Mouse (Mus musculus) MEL (cell line): ENCODE measurements around the gene Proser1. TPM values are rescaled to one million over a fixed set of nuclear protein-coding genes. Genes with fewer than 3 reads are reported as not detected.

Source experiments
- DNase-seq: peaks from one replicate; pipeline ENCODE4 v3.0.0; 2011; ENCODE audit warnings: low read depth, low spot score
- H3K27ac ChIP-seq: 2 replicates; pipeline ENCODE4 v1.5.1; 2012; ENCODE audit warnings: low read depth, mild to moderate bottlenecking, control low read depth, low read length, moderate library complexity; ENCODE audit not compliant: control insufficient read depth
- H3K27me3 ChIP-seq, 2 experiments: fragments of 150-350 bp in 1 of 2; sonication (generic) in 1 of 2; 2 replicates each; pipeline ENCODE4 v1.6.1; 2012; ENCODE audit warnings: low read length in 2 of 2, mild to moderate bottlenecking in 2 of 2, improper control_type of control experiment in 1 of 2, moderate library complexity in 1 of 2; ENCODE audit not compliant: insufficient read depth in 2 of 2, control insufficient read depth in 1 of 2
- H3K36me3 ChIP-seq, 2 experiments: 2 replicates each; pipeline ENCODE4 v1.6.1; 2012 to 2014; ENCODE audit warnings: low read length in 2 of 2, improper control_type of control experiment in 1 of 2, inconsistent platforms in 1 of 2, mild to moderate bottlenecking in 1 of 2; ENCODE audit not compliant: insufficient read depth in 2 of 2, control insufficient read depth in 1 of 2
- H3K4me1 ChIP-seq, 2 experiments: fragments of 150-350 bp in 1 of 2; sonication (generic) in 1 of 2; 2 replicates each; pipeline ENCODE4 v1.6.1; 2012; ENCODE audit warnings: low read length in 2 of 2, improper control_type of control experiment in 1 of 2, mild to moderate bottlenecking in 1 of 2; ENCODE audit not compliant: insufficient read depth in 2 of 2, control insufficient read depth in 1 of 2
- H3K4me3 ChIP-seq, 2 experiments: fragments of 150-350 bp in 1 of 2; sonication (generic) in 1 of 2; 2 replicates each; pipeline ENCODE4 v1.5.1; 2012; ENCODE audit warnings: low read depth in 2 of 2, low read length in 2 of 2, mild to moderate bottlenecking in 2 of 2, moderate library complexity in 2 of 2, control low read depth in 1 of 2, improper control_type of control experiment in 1 of 2; ENCODE audit not compliant: control insufficient read depth in 1 of 2, insufficient read depth in 1 of 2
- H3K79me2 ChIP-seq: 2 replicates; pipeline ENCODE4 v1.6.1; 2012; ENCODE audit warnings: mild to moderate bottlenecking, low read length, moderate library complexity; ENCODE audit not compliant: control insufficient read depth, poor library complexity, insufficient read depth
- H3K9ac ChIP-seq: 2 replicates; pipeline ENCODE4 v1.6.1; 2012; ENCODE audit warnings: low read depth, mild to moderate bottlenecking, control low read depth, low read length, moderate library complexity; ENCODE audit not compliant: control insufficient read depth, poor library complexity, severe bottlenecking
- H3K9me3 ChIP-seq: fragments of 150-350 bp; sonication (generic); replicated peaks from 2 replicates; pipeline ENCODE4 v1.6.1; 2012; ENCODE audit warnings: mild to moderate bottlenecking, low read length, improper control_type of control experiment, moderate library complexity; ENCODE audit not compliant: insufficient read depth
- BHLHE40 ChIP-seq: IDR thresholded peaks from 2 replicates; pipeline ENCODE4 v1.6.1; 2012; ENCODE audit warnings: low read depth, mild to moderate bottlenecking, inconsistent platforms, low read length, improper control_type of control experiment, borderline replicate concordance
- CHD1 ChIP-seq: IDR thresholded peaks from 2 replicates; pipeline ENCODE4 v1.6.1; 2012; ENCODE audit warnings: low read depth, mild to moderate bottlenecking, inconsistent platforms, low read length, improper control_type of control experiment
- CHD2 ChIP-seq: IDR thresholded peaks from 2 replicates; pipeline ENCODE4 v1.6.1; 2011; ENCODE audit warnings: low read length, improper control_type of control experiment
- CTCF ChIP-seq, 3 experiments: IDR thresholded peaks in 2 of 3; conservative IDR thresholded peaks in 1 of 3; 2 replicates each; pipeline ENCODE4 v1.5.1; 2011 to 2012; ENCODE audit warnings: low read length in 3 of 3, low read depth in 2 of 3, mild to moderate bottlenecking in 2 of 3, improper control_type of control experiment in 1 of 3, inconsistent platforms in 1 of 3, mixed read lengths in 1 of 3, moderate library complexity in 1 of 3; ENCODE audit not compliant: control insufficient read depth in 1 of 3, insufficient read depth in 1 of 3, poor library complexity in 1 of 3, severe bottlenecking in 1 of 3
- E2F4 ChIP-seq: IDR thresholded peaks from 2 replicates; pipeline ENCODE4 v1.6.1; 2011; ENCODE audit warnings: low read depth, low read length, improper control_type of control experiment, borderline replicate concordance
- ELF1 ChIP-seq: IDR thresholded peaks from 2 replicates; pipeline ENCODE4 v1.6.1; 2014; ENCODE audit warnings: low read depth, mild to moderate bottlenecking, inconsistent platforms, low read length, improper control_type of control experiment, moderate library complexity
- EP300 ChIP-seq, 2 experiments: IDR thresholded peaks; 2 replicates each; pipeline ENCODE4 v1.6.1; 2011; ENCODE audit warnings: improper control_type of control experiment in 2 of 2, low read length in 2 of 2, low read depth in 1 of 2, mild to moderate bottlenecking in 1 of 2
- ETS1 ChIP-seq: IDR thresholded peaks from 2 replicates; pipeline ENCODE4 v1.6.1; 2012; ENCODE audit warnings: low read depth, mild to moderate bottlenecking, inconsistent platforms, low read length, improper control_type of control experiment, moderate library complexity
- GABPA ChIP-seq: IDR thresholded peaks from 2 replicates; pipeline ENCODE4 v1.6.1; 2012; ENCODE audit warnings: low read depth, mild to moderate bottlenecking, inconsistent platforms, low read length, improper control_type of control experiment, moderate library complexity
- GATA1 ChIP-seq: IDR thresholded peaks from 2 replicates; pipeline ENCODE4 v1.6.1; 2011; ENCODE audit warnings: low read depth, low read length, improper control_type of control experiment
- HCFC1 ChIP-seq: IDR thresholded peaks from 2 replicates; pipeline ENCODE4 v1.6.1; 2012; ENCODE audit warnings: low read depth, mild to moderate bottlenecking, inconsistent platforms, low read length, improper control_type of control experiment, moderate library complexity
- KAT2A ChIP-seq: conservative IDR thresholded peaks from 2 replicates; pipeline ENCODE4 v1.6.1; 2012; ENCODE audit warnings: low read depth, low read length, improper control_type of control experiment, inconsistent platforms
- MAFK ChIP-seq: IDR thresholded peaks from 2 replicates; pipeline ENCODE4 v1.6.1; 2011; ENCODE audit warnings: low read depth, mild to moderate bottlenecking, low read length, improper control_type of control experiment, borderline replicate concordance
- MAX ChIP-seq: IDR thresholded peaks from 2 replicates; pipeline ENCODE4 v1.6.1; 2011; ENCODE audit warnings: low read length, improper control_type of control experiment
- MAZ ChIP-seq: IDR thresholded peaks from 2 replicates; pipeline ENCODE4 v1.6.1; 2012; ENCODE audit warnings: low read depth, mild to moderate bottlenecking, inconsistent platforms, low read length, improper control_type of control experiment
- MEF2A ChIP-seq: IDR thresholded peaks from 2 replicates; pipeline ENCODE4 v1.6.1; 2014; ENCODE audit warnings: low read depth, mild to moderate bottlenecking, inconsistent platforms, low read length, improper control_type of control experiment; ENCODE audit not compliant: poor library complexity, insufficient replicate concordance, severe bottlenecking; ENCODE audit errors: extremely low read depth
- MXI1 ChIP-seq: IDR thresholded peaks from 2 replicates; pipeline ENCODE4 v1.6.1; 2011; ENCODE audit warnings: mild to moderate bottlenecking, low read depth, low read length, improper control_type of control experiment
- MYB ChIP-seq: IDR thresholded peaks from 2 replicates; pipeline ENCODE4 v1.6.1; 2011; ENCODE audit warnings: mild to moderate bottlenecking, low read depth, low read length, improper control_type of control experiment
- MYC ChIP-seq: IDR thresholded peaks from 2 replicates; pipeline ENCODE4 v1.6.1; 2011; ENCODE audit warnings: low read depth, mild to moderate bottlenecking, low read length, improper control_type of control experiment, moderate library complexity
- NELFE ChIP-seq: IDR thresholded peaks from 2 replicates; pipeline ENCODE4 v1.6.1; 2011; ENCODE audit warnings: low read depth, low read length, improper control_type of control experiment
- NRF1 ChIP-seq: IDR thresholded peaks from 2 replicates; pipeline ENCODE4 v1.6.1; 2014; ENCODE audit warnings: low read depth, mild to moderate bottlenecking, inconsistent platforms, low read length, improper control_type of control experiment, moderate library complexity; ENCODE audit not compliant: poor library complexity, insufficient read depth, severe bottlenecking
- POLR2A ChIP-seq, 2 experiments: IDR thresholded peaks; 2 replicates each; pipeline ENCODE4 v1.6.1; 2011 to 2012; ENCODE audit warnings: low read length in 2 of 2, mild to moderate bottlenecking in 2 of 2, control low read depth in 1 of 2, improper control_type of control experiment in 1 of 2, low read depth in 1 of 2, moderate library complexity in 1 of 2; ENCODE audit not compliant: control insufficient read depth in 1 of 2, insufficient read depth in 1 of 2, poor library complexity in 1 of 2
- POLR2AphosphoS2 ChIP-seq: IDR thresholded peaks from 2 replicates; pipeline ENCODE4 v1.6.1; 2011; ENCODE audit warnings: low read length, improper control_type of control experiment
- POLR2AphosphoS5 ChIP-seq: IDR thresholded peaks from 2 replicates; pipeline ENCODE4 v1.6.1; 2012; ENCODE audit warnings: low read depth, borderline replicate concordance, mild to moderate bottlenecking, inconsistent platforms, low read length, moderate library complexity, mixed read lengths
- RAD21 ChIP-seq: IDR thresholded peaks from 2 replicates; pipeline ENCODE4 v1.6.1; 2011; ENCODE audit warnings: mild to moderate bottlenecking, low read depth, low read length, improper control_type of control experiment
- RCOR1 ChIP-seq: IDR thresholded peaks from 2 replicates; pipeline ENCODE4 v1.6.1; 2012; ENCODE audit warnings: low read depth, mild to moderate bottlenecking, inconsistent platforms, low read length, improper control_type of control experiment
- SIN3A ChIP-seq: IDR thresholded peaks from 2 replicates; pipeline ENCODE4 v1.6.1; 2012; ENCODE audit warnings: low read length, improper control_type of control experiment, inconsistent platforms
- SMC3 ChIP-seq: IDR thresholded peaks from 2 replicates; pipeline ENCODE4 v1.6.1; 2011; ENCODE audit warnings: low read depth, low read length, improper control_type of control experiment
- TAL1 ChIP-seq: IDR thresholded peaks from 2 replicates; pipeline ENCODE4 v1.6.1; 2012; ENCODE audit warnings: mild to moderate bottlenecking, inconsistent platforms, low read length, moderate library complexity, mixed read lengths
- TBP ChIP-seq: IDR thresholded peaks from 2 replicates; pipeline ENCODE4 v1.8.0; 2011; ENCODE audit warnings: low read depth, low read length, improper control_type of control experiment
- TCF12 ChIP-seq: IDR thresholded peaks from 2 replicates; pipeline ENCODE4 v1.6.1; 2014; ENCODE audit warnings: low read depth, mild to moderate bottlenecking, inconsistent platforms, low read length, improper control_type of control experiment, moderate library complexity
- UBTF ChIP-seq: IDR thresholded peaks from 2 replicates; pipeline ENCODE4 v1.6.1; 2012; ENCODE audit warnings: low read depth, mild to moderate bottlenecking, inconsistent platforms, low read length, improper control_type of control experiment, moderate library complexity, borderline replicate concordance; ENCODE audit not compliant: insufficient read depth
- USF1 ChIP-seq: IDR thresholded peaks from 2 replicates; pipeline ENCODE4 v1.6.1; 2014; ENCODE audit warnings: low read depth, mild to moderate bottlenecking, inconsistent platforms, low read length, improper control_type of control experiment, moderate library complexity
- USF2 ChIP-seq, 2 experiments: IDR thresholded peaks; 2 replicates each; pipeline ENCODE4 v1.6.1; 2011 to 2012; ENCODE audit warnings: improper control_type of control experiment in 2 of 2, low read length in 2 of 2, borderline replicate concordance in 1 of 2, inconsistent platforms in 1 of 2, low read depth in 1 of 2, mild to moderate bottlenecking in 1 of 2; ENCODE audit not compliant: insufficient read depth in 1 of 2
- ZC3H11A ChIP-seq: IDR thresholded peaks from 2 replicates; pipeline ENCODE4 v1.6.1; 2012; ENCODE audit warnings: low read depth, mild to moderate bottlenecking, inconsistent platforms, low read length, improper control_type of control experiment
- ZKSCAN1 ChIP-seq: IDR thresholded peaks from 2 replicates; pipeline ENCODE4 v1.6.1; 2012; ENCODE audit warnings: low read depth, mild to moderate bottlenecking, inconsistent platforms, low read length, improper control_type of control experiment, moderate library complexity
- ZMIZ1 ChIP-seq: IDR thresholded peaks from 2 replicates; pipeline ENCODE4 v1.6.1; 2012; ENCODE audit warnings: low read depth, mild to moderate bottlenecking, inconsistent platforms, low read length, improper control_type of control experiment, moderate library complexity
- ZNF384 ChIP-seq: IDR thresholded peaks from 2 replicates; pipeline ENCODE4 v1.6.1; 2012; ENCODE audit warnings: low read depth, mild to moderate bottlenecking, inconsistent platforms, low read length, improper control_type of control experiment
- polyA plus RNA-seq, 2 experiments: library from polyadenylated mRNA; stranded (reverse) in 1 of 2; unstranded in 1 of 2; fragments of >175 nt in 1 of 2; fragments of >200 nt in 1 of 2; gene quantifications; 2 replicates each; pipeline versions ENCODE4 v1.2.1 to v1.2.4; 2012; ENCODE audit warnings: low replicate concordance in 2 of 2, low read depth in 1 of 2; ENCODE audit not compliant: insufficient read length in 2 of 2, insufficient read depth in 1 of 2, missing spikeins in 1 of 2
- total RNA-seq: library from RNA; depleted of rRNA; stranded (reverse); fragments of 300-350 nt; gene quantifications from 2 replicates; pipeline ENCODE4 v1.2.3, GENCODE M21; 2012

Gene Proser1
- total and polyA plus RNA-seq, 3 experiments = 3.5 to 107 (median 24.6) TPM

GRCm38 (mm10) chr3:53448208-53448607, 15.3 kb upstream of the Proser1 start:
- Histone ChIP-seq H3K9ac (no peak overlapping the region), H3K27me3 (no peaks in the 10 kb centered on the region), H3K4me3 (no peak overlapping the region), H3K4me1 (no peaks in the 10 kb centered on the region), H3K9me3 (no peaks in the 10 kb centered on the region), H3K27ac (no peak overlapping the region), H3K36me3 (peaks cover 0 to 2% of the 10 kb centered on the region in 2 experiments; a peak in 1 of 4 replicates), H3K79me2 (no peaks in the 10 kb centered on the region)
- DNase-seq = peak; percentile 87
- TF ChIP-seq NRF1 (no peak), RCOR1 (no peak), USF1 (no peak), ETS1 (no peak), MXI1 (no peak), MEF2A (no peak), ZMIZ1 (no peak), ZNF384 (no peak), MAZ (no peak), BHLHE40 (no peak), TBP (no peak), RAD21 (peak; percentile 81), ZKSCAN1 (no peak), TCF12 (no peak), MAX (no peak), GABPA (no peak), KAT2A (no peak), HCFC1 (no peak), POLR2AphosphoS2 (no peak), MYC (no peak), USF2 (IDR thresholded peaks at IDR 0.05; ENCODE audit: borderline replicate concordance in 1 of 2, insufficient read depth in 1 of 2, low read depth in 1 of 2, low read length in 2 of 2) (no peak), E2F4 (no peak), MYB (no peak), UBTF (no peak), EP300 (IDR thresholded peaks at IDR 0.05; ENCODE audit: low read depth in 1 of 2, low read length in 2 of 2) (peak in 1 of 2 experiments; percentile 29; a peak in 1 of 4 replicates), GATA1 (peak; percentile 54), POLR2A (IDR thresholded peaks at IDR 0.05; ENCODE audit: control insufficient read depth in 1 of 2, insufficient read depth in 1 of 2, low read depth in 1 of 2, low read length in 2 of 2, poor library complexity in 1 of 2) (no peak), MAFK (no peak), CTCF (IDR thresholded peaks at IDR 0.05 in 2 of 3, conservative IDR thresholded peaks at IDR 0.05 in 1 of 3; ENCODE audit: control insufficient read depth in 1 of 3, insufficient read depth in 1 of 3, low read depth in 2 of 3, low read length in 3 of 3, poor library complexity in 1 of 3, severe bottlenecking in 1 of 3) (peak in 2 of 3 experiments; percentile 60 to 78; a peak in 4 of 6 replicates), TAL1 (no peak), SIN3A (peak; percentile 39; the same call in 1 of the 2 replicates), SMC3 (peak; percentile 66), NELFE (no peak), CHD1 (no peak), ZC3H11A (peak; percentile 50), CHD2 (no peak), ELF1 (no peak), POLR2AphosphoS5 (no peak)
